18 mouse cellular contexts compared by ENCODE assay signal in genomic region chr2:46468936-46469629, GRCm38 (mm10).
A peak's percentile ranks its signal among the peaks of the same experiment; 100 is the strongest.
DNase-seq lines count a peak whose midpoint lies in the region; ATAC-seq and TF ChIP-seq lines count a peak whose summit lies in the region.
"Had no signal": no experiment of that assay in that cellular context is flagged by ENCODE, and none has a peak within 500 bp of the region (broad histone marks: within the 10 kb centered on the region; RNA-seq: fewer than 3 reads in every experiment).

No protein-coding gene starts in this region.

- H3K9ac ChIP-seq in hindbrain, embryonic 12.5 days = no peak overlapping the region
- H3K9ac ChIP-seq in hindbrain, embryonic 14.5 days = no peak overlapping the region
- H3K9ac ChIP-seq in neural tube, embryonic 11.5 days (ENCODE audit: low read length) = no peak overlapping the region
- H3K9ac ChIP-seq in neural tube, embryonic 15.5 days (replicated peaks) = no peak overlapping the region
- H3K9ac ChIP-seq: forebrain, postnatal 0 days; heart, embryonic 15.5 days had no signal

- no peak for TF ChIP-seq CTCF in brain, embryonic 14.5 days (IDR thresholded peaks at IDR 0.05; ENCODE audit: borderline replicate concordance, extremely low read depth, insufficient read depth, insufficient read length)

- 78% methylated on average over 5 of the region's 5 CpGs for WGBS in hindbrain, embryonic 12.5 days
- WGBS in hindbrain, embryonic 14.5 days = 70% methylated on average over 5 of the region's 5 CpGs
- WGBS in neural tube, embryonic 11.5 days = 76% methylated on average over 5 of the region's 5 CpGs
- 64% methylated on average over 5 of the region's 5 CpGs for WGBS in neural tube, embryonic 15.5 days

- H3K4me1 ChIP-seq in hindbrain, embryonic 12.5 days = no peaks in the 10 kb centered on the region
- no peaks in the 10 kb centered on the region for H3K4me1 ChIP-seq in hindbrain, embryonic 14.5 days (replicated peaks; ENCODE audit: control insufficient read depth, insufficient read depth, low read length)
- no peaks in the 10 kb centered on the region for H3K4me1 ChIP-seq in neural tube, embryonic 11.5 days (ENCODE audit: control insufficient read depth, insufficient read depth, low read length)
- 0 out of 2 replicates have a peak, but pooled peaks cover 4% of the 10 kb centered on the region for H3K4me1 ChIP-seq in neural tube, embryonic 15.5 days
- H3K4me1 ChIP-seq: embryonic facial prominence, embryonic 10.5 days; heart, embryonic 15.5 days had no signal

- H3K36me3 ChIP-seq in hindbrain, embryonic 12.5 days = no peaks in the 10 kb centered on the region
- no peaks in the 10 kb centered on the region for H3K36me3 ChIP-seq in hindbrain, embryonic 14.5 days (replicated peaks; ENCODE audit: control insufficient read depth, insufficient read depth)
- H3K36me3 ChIP-seq in neural tube, embryonic 11.5 days (ENCODE audit: control insufficient read depth, insufficient read depth, low read length) = no peaks in the 10 kb centered on the region
- H3K36me3 ChIP-seq in neural tube, embryonic 15.5 days = no peaks in the 10 kb centered on the region
- H3K36me3 ChIP-seq: embryonic facial prominence, embryonic 10.5 days; heart, embryonic 15.5 days had no signal

- H3K4me3 ChIP-seq in hindbrain, embryonic 12.5 days = no peak overlapping the region
- H3K4me3 ChIP-seq in hindbrain, embryonic 14.5 days (replicated peaks; ENCODE audit: low read length) = no peak overlapping the region
- no peak overlapping the region for H3K4me3 ChIP-seq in neural tube, embryonic 11.5 days (ENCODE audit: low read depth, low read length)
- no peak overlapping the region for H3K4me3 ChIP-seq in neural tube, embryonic 15.5 days (replicated peaks)
- H3K4me3 ChIP-seq: embryonic facial prominence, embryonic 10.5 days; heart, adult 2 months; heart, embryonic 15.5 days had no signal

- H3K27ac ChIP-seq in hindbrain, embryonic 12.5 days = no peak overlapping the region
- no peak overlapping the region for H3K27ac ChIP-seq in hindbrain, embryonic 14.5 days
- H3K27ac ChIP-seq in neural tube, embryonic 11.5 days (ENCODE audit: low read depth, low read length) = no peak overlapping the region
- H3K27ac ChIP-seq in neural tube, embryonic 15.5 days (replicated peaks) = no peak overlapping the region
- H3K27ac ChIP-seq: embryonic facial prominence, embryonic 10.5 days; heart, adult 2 months; heart, embryonic 15.5 days had no signal

- no peaks in the 10 kb centered on the region for H3K27me3 ChIP-seq in hindbrain, embryonic 12.5 days
- H3K27me3 ChIP-seq in hindbrain, embryonic 14.5 days (ENCODE audit: control insufficient read depth, insufficient read depth, low read length) = no peaks in the 10 kb centered on the region
- H3K27me3 ChIP-seq in neural tube, embryonic 11.5 days (ENCODE audit: control insufficient read depth, insufficient read depth, low read length) = no peaks in the 10 kb centered on the region
- no peaks in the 10 kb centered on the region for H3K27me3 ChIP-seq in neural tube, embryonic 15.5 days (replicated peaks)
- H3K27me3 ChIP-seq: heart, embryonic 15.5 days had no signal

- H3K9me3 ChIP-seq in hindbrain, embryonic 12.5 days (replicated peaks) = no peaks in the 10 kb centered on the region
- H3K9me3 ChIP-seq in hindbrain, embryonic 14.5 days (ENCODE audit: control insufficient read depth, low read length) = no peaks in the 10 kb centered on the region
- H3K9me3 ChIP-seq in neural tube, embryonic 11.5 days (ENCODE audit: control insufficient read depth, low read length) = no peaks in the 10 kb centered on the region
- no peaks in the 10 kb centered on the region for H3K9me3 ChIP-seq in neural tube, embryonic 15.5 days (replicated peaks)
- H3K9me3 ChIP-seq: embryonic facial prominence, embryonic 10.5 days; heart, embryonic 15.5 days had no signal

- H3K4me2 ChIP-seq in hindbrain, embryonic 12.5 days (replicated peaks) = no peak overlapping the region
- H3K4me2 ChIP-seq in hindbrain, embryonic 14.5 days (replicated peaks) = no peak overlapping the region
- no peak overlapping the region for H3K4me2 ChIP-seq in neural tube, embryonic 11.5 days (ENCODE audit: low read depth)
- no peak overlapping the region for H3K4me2 ChIP-seq in neural tube, embryonic 15.5 days
- H3K4me2 ChIP-seq: heart, embryonic 11.5 days; heart, embryonic 15.5 days had no signal

- TF ChIP-seq POLR2A in brain, embryonic 14.5 days (IDR thresholded peaks at IDR 0.05; ENCODE audit: borderline replicate concordance, extremely low read depth, insufficient read depth, insufficient read length, poor library complexity, severe bottlenecking) = no peak

- no peak for DNase-seq in hindbrain, embryonic 14.5 days (ENCODE audit: low spot score)
- DNase-seq in neural tube, embryonic 11.5 days (ENCODE audit: low spot score) = no peak
- peak; percentile 44 for DNase-seq in brain, embryonic 14.5 days (ENCODE audit: low read depth)
- DNase-seq in spleen, postnatal 14 days (ENCODE audit: low spot score in 2 of 2) = no peak
- no peak for DNase-seq in kidney, postnatal 10 days
- DNase-seq: adrenal gland, postnatal 14 days; cerebellum, adult 2 months; cerebellum, postnatal 10 days; forebrain, postnatal 0 days; gastrocnemius, postnatal 14 days; heart, adult 2 months; heart, postnatal 14 days had no signal

- peak; percentile 38; the same call in 1 of the 2 replicates for ATAC-seq in hindbrain, embryonic 12.5 days (ENCODE audit: low FRiP score)
- ATAC-seq in hindbrain, embryonic 14.5 days (ENCODE audit: low FRiP score) = no peak
- peak; percentile 27; the same call in 1 of the 2 replicates for ATAC-seq in neural tube, embryonic 11.5 days (ENCODE audit: insufficient read depth, low FRiP score, low TSS enrichment)
- no peak for ATAC-seq in neural tube, embryonic 15.5 days (ENCODE audit: low FRiP score)
- ATAC-seq: forebrain, postnatal 0 days; hindbrain, embryonic 16.5 days had no signal

Comparison
In these comparisons a context has a peak if more than half of its experiments do, and no peak if none do; other contexts are left out.
1. ATAC-seq: peak in hindbrain, embryonic 12.5 days (single experiment) and neural tube, embryonic 11.5 days (single experiment); none in hindbrain, embryonic 14.5 days (single experiment) and neural tube, embryonic 15.5 days (single experiment).